Mouse (Mus musculus) MEL (cell line): Measurements from ENCODE around the gene Gm14393. TPM values are rescaled to one million over a fixed set of nuclear protein-coding genes. Genes with fewer than 3 reads are reported as not detected.
"Not testable (repeated sequence)": the region's sequence is repeated elsewhere in the genome, so short reads cannot be mapped to it uniquely, and the experiment has no call there.

Experiments
- DNase-seq: peaks from one replicate; pipeline ENCODE4 v3.0.0; 2011; ENCODE audit warnings: low read depth, low spot score
- H3K27ac ChIP-seq: 2 replicates; pipeline ENCODE4 v1.5.1; 2012; ENCODE audit warnings: low read depth, mild to moderate bottlenecking, control low read depth, low read length, moderate library complexity; ENCODE audit not compliant: control insufficient read depth
- H3K27me3 ChIP-seq, 2 experiments: fragments of 150-350 bp in 1 of 2; sonication (generic) in 1 of 2; 2 replicates each; pipeline ENCODE4 v1.6.1; 2012; ENCODE audit warnings: low read length in 2 of 2, mild to moderate bottlenecking in 2 of 2, improper control_type of control experiment in 1 of 2, moderate library complexity in 1 of 2; ENCODE audit not compliant: insufficient read depth in 2 of 2, control insufficient read depth in 1 of 2
- H3K36me3 ChIP-seq, 2 experiments: 2 replicates each; pipeline ENCODE4 v1.6.1; 2012 to 2014; ENCODE audit warnings: low read length in 2 of 2, improper control_type of control experiment in 1 of 2, inconsistent platforms in 1 of 2, mild to moderate bottlenecking in 1 of 2; ENCODE audit not compliant: insufficient read depth in 2 of 2, control insufficient read depth in 1 of 2
- H3K4me1 ChIP-seq, 2 experiments: fragments of 150-350 bp in 1 of 2; sonication (generic) in 1 of 2; 2 replicates each; pipeline ENCODE4 v1.6.1; 2012; ENCODE audit warnings: low read length in 2 of 2, improper control_type of control experiment in 1 of 2, mild to moderate bottlenecking in 1 of 2; ENCODE audit not compliant: insufficient read depth in 2 of 2, control insufficient read depth in 1 of 2
- H3K4me3 ChIP-seq, 2 experiments: fragments of 150-350 bp in 1 of 2; sonication (generic) in 1 of 2; 2 replicates each; pipeline ENCODE4 v1.5.1; 2012; ENCODE audit warnings: low read depth in 2 of 2, low read length in 2 of 2, mild to moderate bottlenecking in 2 of 2, moderate library complexity in 2 of 2, control low read depth in 1 of 2, improper control_type of control experiment in 1 of 2; ENCODE audit not compliant: control insufficient read depth in 1 of 2, insufficient read depth in 1 of 2
- H3K79me2 ChIP-seq: 2 replicates; pipeline ENCODE4 v1.6.1; 2012; ENCODE audit warnings: mild to moderate bottlenecking, low read length, moderate library complexity; ENCODE audit not compliant: control insufficient read depth, poor library complexity, insufficient read depth
- H3K9ac ChIP-seq: 2 replicates; pipeline ENCODE4 v1.6.1; 2012; ENCODE audit warnings: low read depth, mild to moderate bottlenecking, control low read depth, low read length, moderate library complexity; ENCODE audit not compliant: control insufficient read depth, poor library complexity, severe bottlenecking
- H3K9me3 ChIP-seq: fragments of 150-350 bp; sonication (generic); replicated peaks from 2 replicates; pipeline ENCODE4 v1.6.1; 2012; ENCODE audit warnings: mild to moderate bottlenecking, low read length, improper control_type of control experiment, moderate library complexity; ENCODE audit not compliant: insufficient read depth
- polyA plus RNA-seq, 2 experiments: library from polyadenylated mRNA; stranded (reverse) in 1 of 2; unstranded in 1 of 2; fragments of >175 nt in 1 of 2; fragments of >200 nt in 1 of 2; gene quantifications; 2 replicates each; pipeline versions ENCODE4 v1.2.1 to v1.2.4; 2012; ENCODE audit warnings: low replicate concordance in 2 of 2, low read depth in 1 of 2; ENCODE audit not compliant: insufficient read length in 2 of 2, insufficient read depth in 1 of 2, missing spikeins in 1 of 2
- total RNA-seq: library from RNA; depleted of rRNA; stranded (reverse); fragments of 300-350 nt; gene quantifications from 2 replicates; pipeline ENCODE4 v1.2.3, GENCODE M21; 2012; rRNA removed

Gm14393 gene
- total RNA-seq (0.78 and 1.4 TPM in 2 replicates), polyA plus RNA-seq (under 1 TPM in 1 of 2 experiments, not detected in 1; 0.56 TPM)

DNA sequence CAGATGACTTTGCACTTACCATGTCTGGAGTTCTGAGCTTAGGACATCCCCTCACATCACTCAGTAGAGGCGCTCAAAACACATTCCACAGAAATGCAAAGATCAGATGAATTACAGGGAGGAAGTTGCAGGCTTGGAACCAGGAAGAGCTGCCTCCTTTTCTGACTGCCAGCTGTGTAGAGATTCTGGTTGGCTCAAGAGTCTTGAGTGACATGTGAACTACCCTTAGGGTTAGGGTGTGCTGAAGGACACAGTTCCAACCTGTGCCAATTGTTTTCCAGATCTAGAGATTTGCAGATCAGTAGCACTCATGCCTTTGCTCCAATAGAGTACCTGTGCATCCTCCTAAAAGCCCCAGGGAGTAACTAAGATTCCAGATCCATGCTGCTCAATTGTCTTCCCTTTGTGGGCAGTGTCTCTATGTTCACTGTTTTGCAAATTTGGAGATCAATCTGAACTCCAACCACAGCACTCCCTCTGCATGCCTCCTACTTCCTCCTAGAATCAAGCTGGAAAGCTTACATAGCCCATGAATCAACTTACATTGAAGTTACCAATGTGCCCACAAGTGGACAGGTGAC lies at the start of gene Gm14393:
Gm14393 (minus strand) TSS at position 101 of the 581 bp plus-strand sequence.
- DNase-seq, H3K9ac ChIP-seq, H3K79me2 ChIP-seq: not testable (repeated sequence)

DNA sequence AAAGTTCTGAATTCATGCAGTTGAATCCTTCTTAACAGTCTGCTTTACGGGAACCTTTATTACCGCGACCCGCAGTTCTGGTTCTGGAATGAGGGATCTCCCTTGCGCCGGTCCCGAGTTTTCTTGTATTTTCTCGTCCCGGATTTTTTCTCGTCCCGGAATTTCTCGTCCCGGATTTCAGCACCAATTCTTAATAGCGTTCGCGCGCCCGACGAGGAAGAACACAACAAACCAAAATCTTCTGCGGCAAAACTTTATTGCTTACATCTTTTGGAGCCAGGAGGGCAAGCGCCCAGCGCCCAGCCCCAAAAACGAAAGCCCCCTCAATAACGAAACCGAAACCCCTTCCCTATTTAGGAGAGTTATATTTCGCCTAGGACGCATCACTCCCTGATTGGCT lies 23.3 kb downstream of the Gm14393 start:
- H3K4me3 ChIP-seq, H3K27me3 ChIP-seq, H3K9ac ChIP-seq, H3K36me3 ChIP-seq, H3K27ac ChIP-seq, H3K4me1 ChIP-seq, H3K79me2 ChIP-seq, H3K9me3 ChIP-seq, DNase-seq: not testable (repeated sequence)

More for the DNA sequence above, at the start of gene Gm14393:
- H3K9me3 ChIP-seq, H3K4me1 ChIP-seq, H3K27ac ChIP-seq, H3K36me3 ChIP-seq, H3K27me3 ChIP-seq, H3K4me3 ChIP-seq: not testable (repeated sequence)

Other genes with a start within 250 kb of the Gm14393 start
- gene Gm14444, start 57.5 kb downstream of the Gm14393 start, total RNA-seq: 1.2 and 1.5 TPM in 2 replicates
- 100 to 1,000 TPM in 1 of 2 experiments, under 1 TPM in 1; 0.33 to 138 TPM for gene Gm14444, start 57.5 kb downstream of the Gm14393 start, polyA plus RNA-seq
- gene Gm14399, start 74.2 kb upstream of the Gm14393 start, total RNA-seq: 0.33 and 1.1 TPM in 2 replicates
- gene Gm14399, start 74.2 kb upstream of the Gm14393 start, polyA plus RNA-seq: 1,000 to 10,000 TPM in 1 of 2 experiments, 1 to 10 TPM in 1; 1.1 to 2,404 TPM
- 0.29 and 0.62 TPM in 2 replicates for gene Gm14443, start 108.1 kb upstream of the Gm14393 start, total RNA-seq
- under 1 TPM in 1 of 2 experiments, not detected in 1; 0.17 TPM for gene Gm14443, start 108.1 kb upstream of the Gm14393 start, polyA plus RNA-seq
- gene Gm14391, start 139.1 kb upstream of the Gm14393 start, total RNA-seq: 4.4 and 6.8 TPM in 2 replicates
- 100 to 1,000 TPM in 1 of 2 experiments, 1 to 10 TPM in 1; 3.0 to 306 TPM for gene Gm14391, start 139.1 kb upstream of the Gm14393 start, polyA plus RNA-seq
- gene Gm14440, start 207.3 kb upstream of the Gm14393 start, total RNA-seq: not detected in 2 replicates
- under 1 TPM in 1 of 2 experiments, not detected in 1; 0.52 TPM for gene Gm14440, start 207.3 kb upstream of the Gm14393 start, polyA plus RNA-seq